Mouse (Mus musculus) gastrocnemius, adult 18-20 months (tissue): Measurements from ENCODE around the gene Apobec1. TPM values are rescaled to one million over a fixed set of nuclear protein-coding genes. Genes with fewer than 3 reads are reported as not detected.
A peak's percentile ranks its signal among the peaks of the same experiment; 100 is the strongest.
"Not testable (repeated sequence)": the region's sequence is repeated elsewhere in the genome, so short reads cannot be mapped to it uniquely, and the experiment has no call there.

Experiments
- DNase-seq: peaks from one replicate; pipeline ENCODE4 v3.0.0; 2021; ENCODE audit warnings: low spot score
- total RNA-seq, 2 experiments: library from RNA; stranded (reverse); gene quantifications; 2 replicates each; pipeline ENCODE4 v1.2.3; 2021

Apobec1 gene
- total RNA-seq, 2 experiments from 2014 or later, result 0.80 to 1.1 TPM

- DNase-seq, result no peak
These were observed 3.2 kb upstream of the Apobec1 start for GRCm38 (mm10) chr6:122605483-122605882.

GRCm38 (mm10) chr6:122604260-122604659 is 2.0 kb upstream of the Apobec1 start:
- no peak for DNase-seq

GRCm38 (mm10) chr6:122602992-122603322 is 713 bp upstream of the Apobec1 start:
- no peak for DNase-seq

- DNase-seq, result no peak
These were observed 629 bp downstream of the Apobec1 start for GRCm38 (mm10) chr6:122601615-122602014.

GRCm38 (mm10) chr6:122601031-122601430 is 1.2 kb downstream of the Apobec1 start:
- DNase-seq, result no peak

GRCm38 (mm10) chr6:122600066-122600646 is 2.1 kb downstream of the Apobec1 start:
- no peak for DNase-seq

- DNase-seq, result no peak
These were observed 3.0 kb downstream of the Apobec1 start for GRCm38 (mm10) chr6:122599054-122599737.

- DNase-seq, result no peak
These were observed 3.8 kb downstream of the Apobec1 start for GRCm38 (mm10) chr6:122598436-122598835.

GRCm38 (mm10) chr6:122598014-122598413 is 4.2 kb downstream of the Apobec1 start:
- DNase-seq, result no peak

- DNase-seq, result no peak
These were observed 5.6 kb downstream of the Apobec1 start for GRCm38 (mm10) chr6:122596608-122597007.

GRCm38 (mm10) chr6:122595637-122596036 is 6.6 kb downstream of the Apobec1 start:
- DNase-seq, result peak; percentile 17

- no peak for DNase-seq
These were observed 9.3 kb downstream of the Apobec1 start for GRCm38 (mm10) chr6:122592905-122593304.

GRCm38 (mm10) chr6:122591027-122591758 is 11.1 kb downstream of the Apobec1 start:
- DNase-seq, result no peak

GRCm38 (mm10) chr6:122579086-122579485 is 23.2 kb downstream of the Apobec1 start:
- no peak for DNase-seq

GRCm38 (mm10) chr6:122577030-122577429 is 25.2 kb downstream of the Apobec1 start:
- no peak for DNase-seq

GRCm38 (mm10) chr6:122575037-122575436 is 27.2 kb downstream of the Apobec1 start:
- not testable (repeated sequence) for DNase-seq

- DNase-seq, result no peak
These were observed 30.7 kb downstream of the Apobec1 start for GRCm38 (mm10) chr6:122571617-122571959.

GRCm38 (mm10) chr6:122570695-122571616 is 31.3 kb downstream of the Apobec1 start:
- DNase-seq, result peak; percentile 6

- no peak for DNase-seq
These were observed 32.5 kb downstream of the Apobec1 start for GRCm38 (mm10) chr6:122569762-122570161.

- no peak for DNase-seq
These were observed 33.1 kb downstream of the Apobec1 start for GRCm38 (mm10) chr6:122569113-122569512.

- no peak for DNase-seq
These were observed 37.0 kb downstream of the Apobec1 start for GRCm38 (mm10) chr6:122565070-122565784.
